Mouse (Mus musculus) granulocyte monocyte progenitor cell, adult 5-6 weeks (primary cell): Measurements from ENCODE around the gene Npm1. TPM values are rescaled to one million over a fixed set of nuclear protein-coding genes. Genes with fewer than 3 reads are reported as not detected.

Source experiments
- ATAC-seq: replicated peaks from 2 replicates; pipeline ENCODE4 v1.8.0; 2016; ENCODE audit warnings: mild to moderate bottlenecking, moderate TSS enrichment, inconsistent platforms; ENCODE audit not compliant: poor library complexity, severe bottlenecking
- total RNA-seq, 2 experiments: library from RNA; stranded (forward) in 1 of 2; stranded (reverse) in 1 of 2; fragments of 200-712, 200-1000 nt in 1 of 2; fragments of >200 nt in 1 of 2; fragmentation: Nextera tagmentation in 1 of 2; gene quantifications; 2 replicates each; pipeline ENCODE4 v1.2.3; 2014 to 2017

The Npm1 gene
- total RNA-seq, 2 experiments from 2014 or later = 2,367 to 3,358 TPM

DNA sequence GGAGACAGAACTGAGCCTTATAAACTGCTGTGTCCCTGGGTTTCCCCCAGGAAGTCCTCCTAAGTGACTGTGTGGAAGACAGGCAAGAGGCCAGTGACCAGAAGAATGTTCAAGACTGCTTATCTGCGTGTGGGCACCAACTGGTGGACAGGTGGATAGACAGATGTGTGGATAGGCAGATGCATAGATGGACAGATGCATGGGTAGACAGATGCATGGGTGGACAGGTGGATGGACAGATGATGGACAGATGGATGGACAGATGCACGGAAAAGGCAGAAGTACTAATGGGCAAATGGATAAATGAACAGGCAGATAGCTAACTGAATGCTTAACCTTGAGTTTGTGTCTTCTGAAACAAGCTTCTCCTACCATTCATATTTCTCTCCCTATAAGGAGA, 52.9 kb downstream of the Npm1 start:
- ATAC-seq = no peak

DNA sequence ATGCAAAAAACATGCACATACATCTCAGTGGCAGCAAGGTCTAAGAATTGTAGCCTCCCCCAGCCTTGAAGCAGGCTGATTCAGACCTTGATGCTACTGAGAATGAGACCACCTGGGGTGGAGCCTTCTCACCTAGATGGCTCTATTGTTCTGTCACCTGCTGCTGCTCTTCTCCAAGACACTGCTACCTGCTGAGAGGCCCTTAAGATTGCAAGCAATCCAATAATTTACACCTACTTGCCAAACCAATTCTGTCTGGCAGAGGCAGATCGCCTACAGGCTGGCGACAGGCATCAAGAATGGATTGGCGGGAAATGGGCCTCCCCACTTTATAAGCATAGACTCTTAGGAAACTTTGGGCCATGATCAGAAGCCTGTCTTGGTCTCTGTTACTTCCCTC, 55.5 kb downstream of the Npm1 start:
- ATAC-seq = no peak

DNA sequence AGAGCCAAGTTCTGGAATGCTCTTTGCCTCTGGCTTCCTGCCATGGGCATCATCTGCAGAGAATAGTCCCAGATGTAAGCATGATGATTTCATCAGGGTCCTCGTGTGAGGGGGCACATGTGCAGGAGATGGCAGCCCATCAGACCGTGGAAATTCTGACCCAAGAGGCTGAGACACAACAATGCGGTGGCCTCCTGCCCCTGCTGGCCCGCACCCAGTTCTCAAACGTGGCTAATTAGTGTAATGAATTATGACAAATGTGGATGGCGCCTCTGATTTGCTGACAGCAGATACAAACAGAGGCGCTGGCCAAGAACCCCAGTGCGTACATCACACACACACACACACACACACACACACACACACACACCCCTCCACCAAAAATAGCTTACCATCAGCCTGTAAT, 58.1 kb downstream of the Npm1 start:
- no peak for ATAC-seq

DNA sequence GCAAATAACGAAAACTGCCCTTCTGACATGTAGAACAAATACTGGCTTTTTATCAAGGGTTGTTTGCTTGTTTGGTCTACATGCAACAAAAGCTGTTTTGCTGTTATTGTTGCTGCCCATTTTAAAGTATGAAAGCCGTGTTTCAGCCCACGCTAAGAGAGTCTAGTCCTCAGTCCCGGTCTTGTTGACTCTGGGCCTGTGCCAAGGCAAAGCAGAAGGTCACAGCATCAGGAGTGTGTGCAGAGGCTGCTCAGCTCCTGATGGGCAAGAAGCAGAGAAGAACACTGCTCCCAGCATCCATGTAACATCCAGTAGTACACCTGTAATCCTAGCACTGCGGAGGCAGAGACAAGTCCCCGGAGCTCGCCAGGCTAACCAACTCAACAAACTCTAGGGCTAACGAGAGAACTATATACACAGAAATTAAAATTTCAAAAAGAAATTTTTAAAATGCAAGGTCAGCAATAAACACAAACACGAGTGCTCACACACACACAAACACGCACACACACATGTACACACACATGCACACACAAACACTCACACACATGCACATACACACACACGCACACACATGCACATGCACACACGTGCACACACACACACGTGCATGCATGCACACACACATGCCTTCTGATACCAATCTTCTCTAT, 59.6 kb downstream of the Npm1 start:
- no peak for ATAC-seq

Other genes with a start within 250 kb of the Npm1 start
- not detected in 2 replicates for gene Fgf18, start 15.8 kb downstream of the Npm1 start, total RNA-seq (2014; fragmentation: Nextera tagmentation)
- not detected in 2 replicates for gene Fgf18, start 15.8 kb downstream of the Npm1 start, total RNA-seq (2017)
- gene Tlx3, start 40.4 kb upstream of the Npm1 start, total RNA-seq (2014; fragmentation: Nextera tagmentation) = not detected in 2 replicates
- gene Tlx3, start 40.4 kb upstream of the Npm1 start, total RNA-seq (2017) = not detected in 2 replicates
- gene Gm12117, start 113.5 kb upstream of the Npm1 start, total RNA-seq (2014; fragmentation: Nextera tagmentation) = not detected in 2 replicates
- gene Gm12117, start 113.5 kb upstream of the Npm1 start, total RNA-seq (2017) = not detected in 2 replicates